Mouse (Mus musculus) CH12.LX (cell line): ENCODE measurements at regions not wholly inside any gene's neighbourhood (a gene's known extent, or its start where the extent isn't known, plus 50 kb on each side); places are given as distances from the start of the nearest gene placed in this dataset.

Experiments used
- CTCF ChIP-seq, 2 experiments: IDR thresholded peaks in 1 of 2; conservative IDR thresholded peaks in 1 of 2; 2 replicates each; pipeline ENCODE4 v1.5.1; 2011 to 2012; ENCODE audit warnings: low read depth in 2 of 2, low read length in 2 of 2, improper control_type of control experiment in 1 of 2, inconsistent platforms in 1 of 2, mild to moderate bottlenecking in 1 of 2, moderate library complexity in 1 of 2
- EP300 ChIP-seq: IDR thresholded peaks from 2 replicates; pipeline ENCODE4 v1.6.1; 2011; ENCODE audit warnings: low read length, improper control_type of control experiment
- ETS1 ChIP-seq: conservative IDR thresholded peaks from 2 replicates; pipeline ENCODE4 v1.6.1; 2012; ENCODE audit warnings: low read depth, mild to moderate bottlenecking, inconsistent platforms, low read length, improper control_type of control experiment, moderate library complexity
- HCFC1 ChIP-seq: IDR thresholded peaks from 2 replicates; pipeline ENCODE4 v1.6.1; 2012; ENCODE audit warnings: low read depth, mild to moderate bottlenecking, inconsistent platforms, low read length, improper control_type of control experiment
- JUND ChIP-seq: conservative IDR thresholded peaks from 2 replicates; pipeline ENCODE4 v1.6.1; 2011; ENCODE audit warnings: low read depth, low read length, improper control_type of control experiment
- MAZ ChIP-seq: IDR thresholded peaks from 2 replicates; pipeline ENCODE4 v1.6.1; 2012; ENCODE audit warnings: low read depth, mild to moderate bottlenecking, inconsistent platforms, low read length, improper control_type of control experiment, moderate library complexity
- MEF2A ChIP-seq: IDR thresholded peaks from 2 replicates; pipeline ENCODE4 v1.6.1; 2014; ENCODE audit warnings: low read depth, mild to moderate bottlenecking, inconsistent platforms, low read length, improper control_type of control experiment, borderline replicate concordance
- NELFE ChIP-seq: IDR thresholded peaks from 2 replicates; pipeline ENCODE4 v1.6.1; 2011; ENCODE audit warnings: low read depth, low read length, improper control_type of control experiment
- POLR2A ChIP-seq: IDR thresholded peaks from 2 replicates; pipeline ENCODE4 v1.6.1; 2011; ENCODE audit warnings: low read depth, mild to moderate bottlenecking, improper control_type of control experiment, low read length
- SMC3 ChIP-seq: IDR thresholded peaks from 2 replicates; pipeline ENCODE4 v1.6.1; 2011; ENCODE audit warnings: low read depth, low read length, improper control_type of control experiment
- USF1 ChIP-seq: IDR thresholded peaks from 2 replicates; pipeline ENCODE4 v1.6.1; 2014; ENCODE audit warnings: low read depth, mild to moderate bottlenecking, inconsistent platforms, low read length, improper control_type of control experiment
- ZMIZ1 ChIP-seq: IDR thresholded peaks from 2 replicates; pipeline ENCODE4 v1.6.1; 2012; ENCODE audit warnings: low read depth, mild to moderate bottlenecking, inconsistent platforms, low read length, improper control_type of control experiment
- ZNF384 ChIP-seq: IDR thresholded peaks from 2 replicates; pipeline ENCODE4 v1.6.1; 2012; ENCODE audit warnings: low read depth, low read length, improper control_type of control experiment, inconsistent platforms

- TF ChIP-seq POLR2A: no peak
- no peak for TF ChIP-seq USF1
- no peak for TF ChIP-seq ETS1
- no peak for TF ChIP-seq NELFE
- TF ChIP-seq ZNF384: no peak
- TF ChIP-seq MAZ: no peak
- TF ChIP-seq SMC3: no peak
- no peak for TF ChIP-seq CTCF (conservative IDR thresholded peaks at IDR 0.05 in 1 of 2, IDR thresholded peaks at IDR 0.05 in 1 of 2; ENCODE audit: low read depth in 2 of 2, low read length in 2 of 2)
- TF ChIP-seq MEF2A: no peak
- no peak for TF ChIP-seq HCFC1
- TF ChIP-seq EP300: no peak
- TF ChIP-seq ZMIZ1: no peak
- TF ChIP-seq JUND: no peak
Observed at GRCm38 (mm10) chr8:59478257-59478656, 565.8 kb upstream of the Galntl6 start.
